Mouse (Mus musculus): Measurements from ENCODE around the gene Fbxo28. TPM values are rescaled to one million over a fixed set of nuclear protein-coding genes. Genes with fewer than 3 reads are reported as not detected.

Fbxo28 gene
- total RNA-seq, 2 experiments from 2014 or later, result 32.9 to 35.1 TPM

GRCm38 (mm10) chr1:182289781-182290180 is 51.6 kb downstream of the Fbxo28 start:
- DNase-seq (ENCODE audit: low spot score in 2 of 2), result no peak

GRCm38 (mm10) chr1:182288601-182289000 is 52.8 kb downstream of the Fbxo28 start:
- no peak for DNase-seq (ENCODE audit: low spot score in 2 of 2)

DNA sequence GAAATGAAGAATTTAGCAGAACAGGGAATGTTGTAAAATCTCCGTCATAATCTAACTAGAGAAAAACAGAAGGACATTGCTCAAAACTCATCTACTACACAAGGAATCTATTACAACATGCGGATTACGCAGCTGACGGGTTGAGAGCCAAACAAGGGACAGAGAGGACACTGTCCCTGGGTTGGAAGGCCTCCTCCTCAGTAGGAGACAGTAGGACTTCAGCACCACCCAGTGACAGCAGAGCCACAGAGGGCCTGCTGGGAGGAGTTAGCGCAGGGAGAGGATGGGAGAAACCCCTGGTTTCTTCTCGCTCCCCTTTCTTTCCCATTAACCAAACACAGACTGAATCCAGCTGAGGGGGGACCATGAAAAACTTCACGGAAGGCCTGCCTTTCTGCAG is 53.6 kb downstream of the Fbxo28 start:
- DNase-seq (ENCODE audit: low spot score in 2 of 2), result no peak

DNA sequence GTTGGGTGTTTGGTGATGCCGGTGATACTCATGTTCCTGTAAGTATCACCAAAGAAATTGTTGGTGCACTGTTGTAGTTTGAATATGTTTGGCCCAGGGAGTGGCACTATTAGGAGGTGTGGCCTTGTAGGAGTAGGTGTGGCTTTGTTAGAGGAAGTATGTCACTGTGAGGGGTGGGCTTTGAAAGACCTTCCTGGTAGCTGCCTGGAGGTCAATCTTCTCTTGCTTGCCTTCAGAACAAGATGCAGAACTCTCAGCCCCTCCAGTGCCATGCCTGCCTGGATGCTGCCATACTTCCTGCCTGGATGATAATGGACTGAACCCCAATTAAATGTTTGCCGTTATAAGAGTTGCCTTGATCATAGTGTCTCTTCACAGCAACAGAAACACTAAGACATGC is 56.6 kb downstream of the Fbxo28 start:
- DNase-seq (ENCODE audit: low spot score in 2 of 2), result no peak

DNA sequence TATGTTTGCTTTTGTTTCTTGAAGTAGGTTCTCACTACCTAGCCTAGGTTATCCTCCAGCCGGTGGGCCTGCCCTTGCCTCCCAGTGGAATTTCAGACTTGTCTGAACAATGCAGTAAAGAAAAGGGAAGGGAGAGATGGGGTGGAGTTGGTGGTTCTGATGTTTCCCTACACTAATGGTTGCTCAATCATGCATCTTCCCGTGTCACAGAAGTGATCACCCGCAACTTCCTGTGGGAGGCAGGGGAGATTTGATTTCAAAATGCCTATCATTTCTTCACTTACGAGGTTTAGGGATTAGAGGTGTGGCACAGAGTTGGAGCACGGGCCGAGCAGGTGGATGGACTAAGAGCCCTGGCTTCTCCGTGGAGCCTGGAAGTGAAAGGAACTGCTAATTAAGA is 58.2 kb downstream of the Fbxo28 start:
- DNase-seq (ENCODE audit: low spot score in 2 of 2), result no peak

DNA sequence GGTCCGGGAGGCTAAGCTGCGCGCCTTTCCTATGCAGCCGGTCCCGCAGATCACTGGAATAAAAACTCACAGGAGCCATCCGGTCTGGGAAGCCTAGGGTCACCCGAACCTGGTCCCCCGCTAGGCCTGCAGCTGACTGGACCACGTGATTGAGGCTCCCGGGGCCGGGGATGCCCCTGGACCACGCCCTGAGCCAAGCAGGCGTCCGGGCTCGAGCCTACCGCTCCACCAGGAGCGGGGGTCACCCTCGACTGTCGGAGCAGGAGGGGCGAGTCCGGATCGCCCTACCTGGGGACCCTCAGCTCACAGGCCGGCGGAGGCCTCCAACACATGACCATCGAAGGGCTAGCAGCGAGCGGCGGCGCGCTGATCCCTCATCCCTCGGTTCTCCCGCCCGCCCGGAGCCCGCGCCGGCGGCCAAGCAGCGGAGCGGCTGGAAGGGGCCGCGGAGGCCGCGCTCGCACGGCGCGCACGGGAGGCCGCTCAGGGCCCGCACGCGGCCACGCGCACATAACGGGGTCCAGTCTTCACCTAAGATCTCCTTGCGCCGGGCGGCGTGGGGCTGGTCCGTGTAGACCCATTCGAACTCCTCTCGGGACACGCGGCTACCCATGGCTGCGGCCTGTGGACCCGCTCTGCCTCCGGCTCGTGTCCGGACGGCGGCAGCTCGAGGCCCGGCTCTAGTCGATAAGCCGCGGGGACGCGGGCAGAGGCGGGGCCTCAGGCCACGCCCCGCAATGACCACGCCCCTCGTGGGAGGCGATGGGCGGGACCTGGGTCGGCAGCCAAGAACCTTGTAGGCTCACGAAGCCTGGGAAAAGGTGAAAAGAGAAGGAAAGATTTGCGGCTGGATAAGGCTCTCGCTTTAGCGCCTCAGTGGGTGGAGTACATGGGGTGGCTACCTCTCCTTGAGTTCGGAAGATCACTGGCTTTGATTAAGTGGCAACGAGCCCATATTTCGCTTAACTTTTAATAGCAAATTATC is 59.0 kb downstream of the Fbxo28 start, which contains the start of gene Degs1:
Degs1 (minus strand) TSS at position 714 of the 985 bp plus-strand sequence.
- peak; percentile 93 for DNase-seq (ENCODE audit: low spot score in 2 of 2)

DNA sequence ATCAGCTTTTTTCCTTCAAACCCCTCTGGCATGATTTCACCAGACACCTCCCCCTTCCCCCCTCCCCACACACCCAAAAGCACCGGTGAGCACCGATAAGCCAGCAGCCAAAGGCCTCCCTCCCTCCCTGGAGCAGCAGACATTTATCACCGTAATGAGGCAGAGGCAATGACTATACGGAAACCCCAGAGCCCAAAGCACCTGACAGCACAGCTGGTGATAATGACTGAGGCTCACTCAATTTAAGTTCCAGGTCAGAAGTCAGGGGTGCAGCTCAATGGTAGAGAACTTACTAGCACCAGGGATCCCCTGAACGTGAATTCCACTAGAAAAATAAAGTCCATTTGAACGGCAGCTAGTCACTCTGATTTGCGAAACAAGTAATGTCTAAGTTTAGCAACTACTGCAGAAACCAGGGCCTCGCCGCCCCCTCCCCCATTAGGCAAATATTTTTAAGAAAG is 60.1 kb downstream of the Fbxo28 start:
- no peak for DNase-seq (ENCODE audit: low spot score in 2 of 2)

- DNase-seq (ENCODE audit: low spot score in 2 of 2), result no peak
Observed at GRCm38 (mm10) chr1:182280577-182280976, 60.9 kb downstream of the Fbxo28 start.

DNA sequence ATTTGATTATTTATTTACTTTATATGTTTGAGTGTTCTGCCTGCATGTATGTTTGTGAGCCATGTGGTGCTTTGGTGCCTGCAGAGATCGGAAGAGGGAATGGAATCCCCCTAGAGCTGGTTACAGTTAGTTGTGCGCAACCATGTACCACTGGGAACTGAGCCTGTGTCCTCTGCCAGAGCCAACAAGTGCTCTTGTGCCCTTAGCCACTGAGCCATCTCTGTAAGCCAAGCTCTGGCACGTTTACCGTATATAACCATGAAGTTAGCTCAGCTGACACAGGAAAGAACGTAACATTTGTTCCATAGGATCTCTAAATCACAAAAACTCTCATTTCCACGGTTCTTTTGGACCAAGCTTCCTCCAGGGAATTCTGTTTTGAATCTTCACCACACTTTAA is 61.4 kb downstream of the Fbxo28 start:
- no peak for DNase-seq (ENCODE audit: low spot score in 2 of 2)

GRCm38 (mm10) chr1:182279436-182279835 is 62.0 kb downstream of the Fbxo28 start:
- DNase-seq (ENCODE audit: low spot score in 2 of 2), result no peak

GRCm38 (mm10) chr1:182275109-182275508 is 66.3 kb downstream of the Fbxo28 start:
- DNase-seq (ENCODE audit: low spot score in 2 of 2), result no peak

DNA sequence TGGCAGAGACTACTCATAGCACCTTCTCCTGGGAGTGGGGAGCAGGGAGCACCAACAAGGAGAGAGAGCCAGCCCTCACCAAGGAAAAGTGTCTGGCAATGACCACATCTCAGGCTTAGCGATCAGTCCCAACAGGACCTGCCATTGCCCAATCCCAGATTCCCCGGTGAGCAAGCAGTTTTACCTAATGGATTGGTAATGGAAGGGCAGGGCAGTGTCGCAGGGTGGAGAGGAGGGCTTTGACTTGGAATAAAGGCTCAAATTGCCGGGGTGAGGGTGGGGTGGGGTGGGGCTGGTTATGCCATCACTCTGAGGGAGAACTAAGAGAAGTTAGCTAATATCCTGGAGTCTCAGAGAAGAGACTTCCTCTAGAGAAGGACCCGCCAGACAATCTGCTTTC is 69.8 kb downstream of the Fbxo28 start:
- no peak for DNase-seq (ENCODE audit: low spot score in 2 of 2)

DNA sequence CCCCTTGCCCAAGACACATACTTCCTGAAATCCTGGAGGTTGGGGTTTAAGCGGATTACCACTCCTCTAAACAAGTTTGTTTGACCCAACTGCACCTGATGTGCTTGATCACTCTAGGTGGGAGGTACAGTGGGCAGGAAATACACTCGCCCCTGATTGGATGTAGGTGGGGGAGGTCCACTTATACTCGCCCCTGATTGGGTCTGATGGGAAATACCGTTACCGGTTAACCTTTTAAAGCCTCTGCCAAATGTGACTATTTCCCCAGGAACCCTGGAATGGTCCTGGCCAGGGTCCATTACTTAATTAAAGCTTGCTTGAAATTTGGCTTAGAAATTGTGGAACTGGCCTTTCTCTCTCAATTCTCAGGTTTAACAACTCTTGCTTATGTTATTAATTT is 70.3 kb downstream of the Fbxo28 start:
- DNase-seq (ENCODE audit: low spot score in 2 of 2), result no peak

DNA sequence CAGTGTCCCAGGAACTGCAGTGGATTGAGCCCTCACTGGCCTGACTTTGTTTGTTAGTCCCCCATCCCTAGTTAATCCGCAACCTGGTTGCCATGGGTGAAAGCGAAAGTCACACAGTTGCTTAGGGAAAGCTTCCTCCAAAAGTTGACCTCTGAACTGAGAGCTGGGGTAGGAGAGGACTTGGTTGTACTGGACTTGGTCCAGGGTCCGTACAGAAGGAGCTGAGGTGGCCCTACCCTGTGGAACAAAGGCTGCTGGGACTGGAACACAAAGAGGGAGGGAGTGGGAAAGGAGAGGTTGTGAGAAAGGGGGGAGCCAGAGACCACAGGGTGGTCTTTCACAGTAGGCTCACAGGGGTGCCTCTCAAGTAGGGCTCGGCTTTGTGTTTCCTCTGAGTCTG is 73.1 kb downstream of the Fbxo28 start:
- DNase-seq (ENCODE audit: low spot score in 2 of 2), result no peak

DNA sequence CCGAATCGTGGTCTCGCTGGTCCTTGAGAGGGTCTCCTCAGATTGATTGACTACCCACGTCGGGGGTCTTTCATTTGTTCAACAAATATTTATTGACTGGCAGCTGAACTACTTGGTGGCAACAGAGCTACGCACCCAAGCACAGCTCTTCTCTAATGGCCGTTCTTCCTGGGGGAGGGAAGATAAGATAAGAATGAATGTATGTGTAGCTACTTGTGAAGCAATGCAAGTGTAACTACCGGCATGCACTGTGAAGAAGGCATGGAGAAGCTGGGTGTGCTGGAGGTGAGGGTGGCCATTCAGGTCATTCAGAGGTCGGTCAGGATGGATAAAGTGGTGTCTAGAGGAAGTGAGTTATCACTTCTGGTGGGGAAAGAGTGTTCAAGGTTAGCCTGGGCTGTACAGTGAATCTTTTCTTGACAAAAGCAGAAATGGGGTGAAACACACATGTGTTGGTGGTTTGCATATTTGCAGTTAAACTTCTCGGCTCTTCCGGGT is 75.4 kb downstream of the Fbxo28 start:
- DNase-seq (ENCODE audit: low spot score in 2 of 2), result no peak

Other genes with a start within 250 kb of the Fbxo28 start
- gene Srp9, start 216.9 kb downstream of the Fbxo28 start, total RNA-seq (2021), result 10 to 100 TPM; 60.0 to 68.5 TPM
- gene Vmn1r1, start 177.1 kb downstream of the Fbxo28 start, total RNA-seq (2021), result not detected
- 10 to 100 TPM; 88.7 to 90.2 TPM for gene Degs1, start 58.8 kb downstream of the Fbxo28 start, total RNA-seq (2021)
- 10 to 100 TPM; 36.2 to 38.5 TPM for gene Trp53bp2, start 67.5 kb upstream of the Fbxo28 start, total RNA-seq (2021)
- gene Capn2, start 176.0 kb upstream of the Fbxo28 start, total RNA-seq (2021), result 10 to 100 TPM; 67.3 to 72.8 TPM
- under 1 TPM in 1 of 2 experiments, not detected in 1; 0.11 TPM for gene Capn8, start 223.4 kb upstream of the Fbxo28 start, total RNA-seq (2021)